Mouse (Mus musculus) hindbrain, embryonic 15.5 days (tissue): ENCODE data around the gene Mcts1. TPM values are rescaled to one million over a fixed set of nuclear protein-coding genes. Genes with fewer than 3 reads are reported as not detected.
A peak's percentile ranks its signal among the peaks of the same experiment; 100 is the strongest.

Source experiments
- ATAC-seq: fragments of 200-750 bp; cut with Nextera tagmentation; 2 replicates; pipeline ENCODE4 v1.8.0; 2017; ENCODE audit warnings: low read depth, moderate number of reproducible peaks, moderate TSS enrichment; ENCODE audit not compliant: low FRiP score
- H3K27ac ChIP-seq: fragments of 300-500 bp; sonication (generic); replicated peaks from 2 replicates; pipeline ENCODE4 v1.5.1; 2015; ENCODE audit warnings: mild to moderate bottlenecking, inconsistent platforms
- H3K27me3 ChIP-seq: fragments of 300-500 bp; sonication (generic); 2 replicates; pipeline ENCODE4 v1.6.1; 2015; ENCODE audit warnings: control low read depth, inconsistent platforms
- H3K36me3 ChIP-seq: fragments of 300-500 bp; sonication (generic); 2 replicates; pipeline ENCODE4 v1.6.1; 2015; ENCODE audit warnings: control low read depth, inconsistent platforms
- H3K4me1 ChIP-seq: fragments of 300-500 bp; sonication (generic); replicated peaks from 2 replicates; pipeline ENCODE4 v1.6.1; 2015; ENCODE audit warnings: control low read depth, inconsistent platforms
- H3K4me2 ChIP-seq: fragments of 300-500 bp; sonication (generic); 2 replicates; pipeline ENCODE4 v1.6.1; 2015; ENCODE audit warnings: moderate library complexity, mild to moderate bottlenecking, inconsistent platforms
- H3K4me3 ChIP-seq: fragments of 300-500 bp; sonication (generic); 2 replicates; pipeline ENCODE4 v1.5.1; 2015; ENCODE audit warnings: mild to moderate bottlenecking, inconsistent platforms
- H3K9ac ChIP-seq: fragments of 300-500 bp; sonication (generic); 2 replicates; pipeline ENCODE4 v1.6.1; 2015; ENCODE audit warnings: inconsistent platforms
- H3K9me3 ChIP-seq: fragments of 300-500 bp; sonication (generic); 2 replicates; pipeline ENCODE4 v1.6.1; 2016; ENCODE audit warnings: control low read depth, inconsistent platforms
- WGBS: fragments of 180-500 bp; shearing (Covaris S2); methylation state at CpG from one replicate; pipeline ENCODE4 v1.1.7; 2015; 5-methylcytosine and 5-hydroxymethylcytosine counted together
- polyA plus RNA-seq: library from polyadenylated mRNA; unstranded; fragments of >200 nt; fragmentation: Nextera tagmentation; extraction: Ambion mirVana; gene quantifications from 2 replicates; pipeline ENCODE4 v1.2.1, GENCODE M21; 2015

The Mcts1 gene
- polyA plus RNA-seq = 170 and 174 TPM in 2 replicates

GRCm38 (mm10) chrX:38600177-38600994 is at the start of gene Mcts1:
Mcts1 (plus strand) TSS chrX:38600578.
- H3K27ac ChIP-seq = peak within 1 kb of the TSS; percentile 85
- H3K4me2 ChIP-seq = peak within 1 kb of the TSS; percentile 61
- 23% methylated on average over 26 of the region's 26 CpGs for WGBS
- no peaks in the 10 kb centered on the region for H3K4me1 ChIP-seq
- no peaks in the 10 kb centered on the region for H3K27me3 ChIP-seq
- H3K4me3 ChIP-seq = peak within 1 kb of the TSS; percentile 48
- H3K36me3 ChIP-seq = no peaks in the 10 kb centered on the region
- H3K9ac ChIP-seq = peak within 1 kb of the TSS; percentile 49
- H3K9me3 ChIP-seq = no peaks in the 10 kb centered on the region
- ATAC-seq = peak; percentile 95

GRCm38 (mm10) chrX:38553255-38553654 is 47.1 kb upstream of the Mcts1 start:
- H3K4me2 ChIP-seq = no peak overlapping the region
- no peaks in the 10 kb centered on the region for H3K36me3 ChIP-seq
- no peaks in the 10 kb centered on the region for H3K9me3 ChIP-seq
- no peak overlapping the region for H3K27ac ChIP-seq
- no peak overlapping the region for H3K4me3 ChIP-seq
- ATAC-seq = no peak
- no peak overlapping the region for H3K9ac ChIP-seq
- H3K27me3 ChIP-seq = no peaks in the 10 kb centered on the region
- no peaks in the 10 kb centered on the region for H3K4me1 ChIP-seq

- WGBS = 22% methylated on average over 11 of the region's 19 CpGs
- Histone ChIP-seq H3K27me3 (no peaks in the 10 kb centered on the region), H3K9me3 (no peaks in the 10 kb centered on the region), H3K4me1 (0 out of 2 replicates have a peak, but pooled peaks cover 9% of the 10 kb centered on the region), H3K36me3 (no peaks in the 10 kb centered on the region), H3K9ac (peak overlapping the region; percentile 53), H3K4me2 (peak overlapping the region; percentile 63), H3K4me3 (peak overlapping the region; percentile 59), H3K27ac (peak overlapping the region; percentile 97)
- ATAC-seq = peak; percentile 9
Measured at GRCm38 (mm10) chrX:38563941-38564541, 36.3 kb upstream of the Mcts1 start.

- peak; percentile 97 for ATAC-seq
- Histone ChIP-seq H3K4me1 (0 out of 2 replicates have a peak, but pooled peaks cover 9% of the 10 kb centered on the region), H3K36me3 (no peaks in the 10 kb centered on the region), H3K9ac (peak overlapping the region; percentile 53), H3K27me3 (no peaks in the 10 kb centered on the region), H3K4me2 (peak overlapping the region; percentile 63), H3K9me3 (no peaks in the 10 kb centered on the region), H3K27ac (peak overlapping the region; percentile 97), H3K4me3 (peak overlapping the region; percentile 59)
- 26% methylated on average over 30 of the region's 52 CpGs for WGBS
Measured at GRCm38 (mm10) chrX:38564542-38565175, 35.7 kb upstream of the Mcts1 start.

- peak overlapping the region; percentile 53; the same call in 1 of the 2 replicates for H3K9ac ChIP-seq
- no peaks in the 10 kb centered on the region for H3K9me3 ChIP-seq
- peak overlapping the region; percentile 59 for H3K4me3 ChIP-seq
- H3K4me1 ChIP-seq = 0 out of 2 replicates have a peak, but pooled peaks cover 9% of the 10 kb centered on the region
- no peak; the same call in 1 of the 2 replicates for ATAC-seq
- peak overlapping the region; percentile 53 for H3K4me2 ChIP-seq
- H3K27ac ChIP-seq = peak overlapping the region; percentile 97
- WGBS = 30% methylated on average over 8 of the region's 8 CpGs
- H3K27me3 ChIP-seq = no peaks in the 10 kb centered on the region
- no peaks in the 10 kb centered on the region for H3K36me3 ChIP-seq
Measured at GRCm38 (mm10) chrX:38565176-38565542, 35.2 kb upstream of the Mcts1 start.

GRCm38 (mm10) chrX:38566521-38567205 is 33.7 kb upstream of the Mcts1 start:
- no peak for ATAC-seq

GRCm38 (mm10) chrX:38576078-38576477 is 24.3 kb upstream of the Mcts1 start, which contains the start of gene Cul4b:
Cul4b (minus strand) TSS chrX:38576196.
- Histone ChIP-seq H3K9ac (no peak within 1 kb of the TSS), H3K9me3 (no peaks in the 10 kb centered on the region), H3K27ac (no peak within 1 kb of the TSS), H3K4me1 (no peaks in the 10 kb centered on the region), H3K4me2 (no peak within 1 kb of the TSS), H3K36me3 (no peaks in the 10 kb centered on the region), H3K4me3 (no peak within 1 kb of the TSS), H3K27me3 (no peaks in the 10 kb centered on the region)
- WGBS = 90% methylated on average over 15 of the region's 15 CpGs
- no peak for ATAC-seq

More at GRCm38 (mm10) chrX:38566521-38567205, 33.7 kb upstream of the Mcts1 start:
- no peak overlapping the region for H3K4me3 ChIP-seq
- no peaks in the 10 kb centered on the region for H3K27me3 ChIP-seq
- no peaks in the 10 kb centered on the region for H3K36me3 ChIP-seq
- no peak overlapping the region for H3K9ac ChIP-seq
- no peaks in the 10 kb centered on the region for H3K9me3 ChIP-seq
- no peak overlapping the region for H3K4me2 ChIP-seq
- no peak overlapping the region for H3K27ac ChIP-seq
- 75% methylated on average over 6 of the region's 6 CpGs for WGBS
- 0 out of 2 replicates have a peak, but pooled peaks cover 2% of the 10 kb centered on the region for H3K4me1 ChIP-seq

- H3K9ac ChIP-seq = no peak overlapping the region
- no peak overlapping the region for H3K27ac ChIP-seq
- 94% methylated on average over 1 of the region's 1 CpGs for WGBS
- ATAC-seq = no peak
- no peaks in the 10 kb centered on the region for H3K9me3 ChIP-seq
- H3K27me3 ChIP-seq = no peaks in the 10 kb centered on the region
- H3K36me3 ChIP-seq = no peaks in the 10 kb centered on the region
- no peaks in the 10 kb centered on the region for H3K4me1 ChIP-seq
- no peak overlapping the region for H3K4me3 ChIP-seq
- H3K4me2 ChIP-seq = no peak overlapping the region
Measured at GRCm38 (mm10) chrX:38581140-38581539, 19.2 kb upstream of the Mcts1 start.

- ATAC-seq = no peak
- no peak overlapping the region for H3K9ac ChIP-seq
- H3K27ac ChIP-seq = no peak overlapping the region
- H3K27me3 ChIP-seq = no peaks in the 10 kb centered on the region
- H3K9me3 ChIP-seq = no peaks in the 10 kb centered on the region
- H3K4me3 ChIP-seq = no peak overlapping the region
- H3K4me1 ChIP-seq = no peaks in the 10 kb centered on the region
- H3K4me2 ChIP-seq = no peak overlapping the region
- no peaks in the 10 kb centered on the region for H3K36me3 ChIP-seq
Measured at GRCm38 (mm10) chrX:38583261-38583660, 17.1 kb upstream of the Mcts1 start.

- no peak overlapping the region for H3K9ac ChIP-seq
- WGBS = 35% methylated on average over 4 of the region's 4 CpGs
- no peak overlapping the region for H3K4me2 ChIP-seq
- no peaks in the 10 kb centered on the region for H3K9me3 ChIP-seq
- no peak for ATAC-seq
- no peaks in the 10 kb centered on the region for H3K27me3 ChIP-seq
- no peak overlapping the region for H3K27ac ChIP-seq
- no peak overlapping the region for H3K4me3 ChIP-seq
- no peaks in the 10 kb centered on the region for H3K36me3 ChIP-seq
- no peaks in the 10 kb centered on the region for H3K4me1 ChIP-seq
Measured at GRCm38 (mm10) chrX:38589827-38590226, 10.6 kb upstream of the Mcts1 start.

GRCm38 (mm10) chrX:38591749-38592148 is 8.6 kb upstream of the Mcts1 start:
- no peaks in the 10 kb centered on the region for H3K9me3 ChIP-seq
- no peak overlapping the region for H3K27ac ChIP-seq
- WGBS = 91% methylated on average over 3 of the region's 3 CpGs
- ATAC-seq = no peak
- H3K4me1 ChIP-seq = no peaks in the 10 kb centered on the region
- H3K36me3 ChIP-seq = no peaks in the 10 kb centered on the region
- H3K9ac ChIP-seq = no peak overlapping the region
- no peak overlapping the region for H3K4me2 ChIP-seq
- H3K4me3 ChIP-seq = no peak overlapping the region
- H3K27me3 ChIP-seq = no peaks in the 10 kb centered on the region
